Mouse (Mus musculus) liver, embryonic 14.5 days (tissue): ENCODE data around the gene Il10.

Source experiments
- CTCF ChIP-seq: IDR thresholded peaks from 2 replicates; pipeline ENCODE4 v1.5.1; 2016; ENCODE audit warnings: antibody characterized with exemption, low read depth, control low read depth
- EP300 ChIP-seq: IDR thresholded peaks from 2 replicates; pipeline ENCODE4 v1.6.1; 2016; ENCODE audit warnings: antibody characterized with exemption, low read depth

- TF ChIP-seq CTCF (no peak), EP300 (no peak)
Measured at GRCm38 (mm10) chr1:131042721-131043120, 23.1 kb downstream of the Il10 start.
